Mouse (Mus musculus): Measurements from ENCODE around the gene Endog. TPM values are rescaled to one million over a fixed set of nuclear protein-coding genes. Genes with fewer than 3 reads are reported as not detected.

Endog gene
- polyA plus RNA-seq, 1 experiment from 2014 or later: 17.3 TPM

DNA sequence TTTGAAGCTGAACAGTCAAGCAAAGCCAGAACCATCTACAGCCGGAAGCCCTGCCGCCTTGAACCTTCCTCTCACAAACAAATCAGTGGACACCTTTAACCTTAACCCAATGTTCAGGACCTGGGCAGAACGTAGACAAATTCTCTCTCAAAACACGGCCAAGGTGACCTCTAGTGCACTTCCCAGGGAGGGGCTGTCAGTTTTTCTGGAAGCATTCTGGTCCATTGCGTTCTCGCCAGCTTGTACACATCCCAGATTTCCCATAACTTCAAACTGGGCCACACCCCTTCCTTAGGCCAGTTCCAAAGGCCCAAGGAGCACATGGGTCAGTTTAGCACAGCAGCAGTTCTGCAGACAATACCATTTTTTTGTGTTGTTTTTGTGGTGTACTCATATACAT is 44.2 kb downstream of the Endog start:
- H3K9me3 ChIP-seq: no peaks in the 10 kb centered on the region
- no peak overlapping the region for H3K4me2 ChIP-seq
- H3K9ac ChIP-seq: no peak overlapping the region
- no peaks in the 10 kb centered on the region for H3K36me3 ChIP-seq
- WGBS: 82% methylated on average over 6 of the region's 6 CpGs
- no peaks in the 10 kb centered on the region for H3K4me1 ChIP-seq (replicated peaks)
- H3K27me3 ChIP-seq: no peaks in the 10 kb centered on the region
- no peak for ATAC-seq (ENCODE audit: low read depth)
- no peak overlapping the region for H3K27ac ChIP-seq (replicated peaks)
- H3K4me3 ChIP-seq: no peak overlapping the region

DNA sequence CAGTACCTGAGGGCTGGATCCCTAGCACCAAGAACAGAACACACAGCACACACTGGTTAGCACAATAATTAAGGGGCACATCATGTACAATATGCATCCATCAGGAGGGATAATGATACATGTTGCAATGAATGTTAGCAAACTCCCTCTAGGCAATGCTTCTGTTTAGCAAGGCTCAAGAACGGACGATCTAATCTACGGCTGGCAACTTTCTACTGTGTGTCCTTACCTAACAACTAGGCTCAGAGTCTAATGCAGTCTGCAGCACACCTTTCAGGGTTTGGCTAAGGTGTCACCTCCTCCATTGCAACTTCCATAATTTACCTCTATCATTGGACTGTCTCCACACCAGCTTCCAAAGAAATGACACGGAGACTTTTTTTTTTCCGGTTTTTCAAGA is 45.0 kb downstream of the Endog start:
- 94% methylated on average over 5 of the region's 5 CpGs for WGBS
- Histone ChIP-seq H3K9ac (no peak overlapping the region), H3K4me1 (replicated peaks) (no peaks in the 10 kb centered on the region), H3K27me3 (no peaks in the 10 kb centered on the region), H3K9me3 (no peaks in the 10 kb centered on the region), H3K27ac (replicated peaks) (no peak overlapping the region), H3K36me3 (no peaks in the 10 kb centered on the region), H3K4me3 (no peak overlapping the region), H3K4me2 (no peak overlapping the region)
- ATAC-seq (ENCODE audit: low read depth): no peak

Other genes with a start within 250 kb of the Endog start
- 72.3 and 74.1 TPM in 2 replicates for gene Gle1, start 236.1 kb upstream of the Endog start, polyA plus RNA-seq (2015; fragmentation: Nextera tagmentation; extraction: Ambion mirVana)
- gene Sptan1, start 205.9 kb upstream of the Endog start, polyA plus RNA-seq (2015; fragmentation: Nextera tagmentation; extraction: Ambion mirVana): 186 and 209 TPM in 2 replicates
- 49.6 and 53.5 TPM in 2 replicates for gene Wdr34, start 122.6 kb upstream of the Endog start, polyA plus RNA-seq (2015; fragmentation: Nextera tagmentation; extraction: Ambion mirVana)
- gene Set, start 114.1 kb upstream of the Endog start, polyA plus RNA-seq (2015; fragmentation: Nextera tagmentation; extraction: Ambion mirVana): 338 and 380 TPM in 2 replicates
- gene Pkn3, start 93.8 kb upstream of the Endog start, polyA plus RNA-seq (2015; fragmentation: Nextera tagmentation; extraction: Ambion mirVana): 1.8 and 2.7 TPM in 2 replicates
- gene Zdhhc12, start 77.8 kb upstream of the Endog start, polyA plus RNA-seq (2015; fragmentation: Nextera tagmentation; extraction: Ambion mirVana): 26.5 and 32.5 TPM in 2 replicates
- 11.8 and 12.8 TPM in 2 replicates for gene Zer1, start 46.9 kb upstream of the Endog start, polyA plus RNA-seq (2015; fragmentation: Nextera tagmentation; extraction: Ambion mirVana)
- gene Tbc1d13, start 37.7 kb upstream of the Endog start, polyA plus RNA-seq (2015; fragmentation: Nextera tagmentation; extraction: Ambion mirVana): 9.4 and 11.7 TPM in 2 replicates
- 59.0 and 61.0 TPM in 2 replicates for gene Spout1, start 7.0 kb downstream of the Endog start, polyA plus RNA-seq (2015; fragmentation: Nextera tagmentation; extraction: Ambion mirVana)
- gene Kyat1, start 34.4 kb downstream of the Endog start, polyA plus RNA-seq (2015; fragmentation: Nextera tagmentation; extraction: Ambion mirVana): 13.1 and 13.3 TPM in 2 replicates
- gene Lrrc8a, start 66.2 kb downstream of the Endog start, polyA plus RNA-seq (2015; fragmentation: Nextera tagmentation; extraction: Ambion mirVana): 50.7 and 54.8 TPM in 2 replicates
- gene Gm28035, start 69.1 kb downstream of the Endog start, polyA plus RNA-seq (2015; fragmentation: Nextera tagmentation; extraction: Ambion mirVana): 0.23 and 0.24 TPM in 2 replicates
- gene Phyhd1, start 94.7 kb downstream of the Endog start, polyA plus RNA-seq (2015; fragmentation: Nextera tagmentation; extraction: Ambion mirVana): 4.3 and 4.8 TPM in 2 replicates
- gene Gm28038, start 109.5 kb downstream of the Endog start, polyA plus RNA-seq (2015; fragmentation: Nextera tagmentation; extraction: Ambion mirVana): not detected in 2 replicates
- gene Dolk, start 114.8 kb downstream of the Endog start, polyA plus RNA-seq (2015; fragmentation: Nextera tagmentation; extraction: Ambion mirVana): 33.1 and 35.6 TPM in 2 replicates
- 19.7 and 26.7 TPM in 2 replicates for gene Nup188, start 114.9 kb downstream of the Endog start, polyA plus RNA-seq (2015; fragmentation: Nextera tagmentation; extraction: Ambion mirVana)
- gene Sh3glb2, start 187.8 kb downstream of the Endog start, polyA plus RNA-seq (2015; fragmentation: Nextera tagmentation; extraction: Ambion mirVana): 131 and 147 TPM in 2 replicates
- 26.0 and 26.3 TPM in 2 replicates for gene Miga2, start 192.7 kb downstream of the Endog start, polyA plus RNA-seq (2015; fragmentation: Nextera tagmentation; extraction: Ambion mirVana)
- gene Dolpp1, start 220.8 kb downstream of the Endog start, polyA plus RNA-seq (2015; fragmentation: Nextera tagmentation; extraction: Ambion mirVana): 51.4 and 52.0 TPM in 2 replicates
- gene Crat, start 244.3 kb downstream of the Endog start, polyA plus RNA-seq (2015; fragmentation: Nextera tagmentation; extraction: Ambion mirVana): 22.2 and 23.0 TPM in 2 replicates
- 124 and 126 TPM in 2 replicates for gene Ptpa, start 244.5 kb downstream of the Endog start, polyA plus RNA-seq (2015; fragmentation: Nextera tagmentation; extraction: Ambion mirVana)